Mouse (Mus musculus): Measurements from ENCODE around the gene Ank2.
"Not testable (repeated sequence)": the region's sequence is repeated elsewhere in the genome, so short reads cannot be mapped to it uniquely, and the experiment has no call there.

Gene Ank2

DNA sequence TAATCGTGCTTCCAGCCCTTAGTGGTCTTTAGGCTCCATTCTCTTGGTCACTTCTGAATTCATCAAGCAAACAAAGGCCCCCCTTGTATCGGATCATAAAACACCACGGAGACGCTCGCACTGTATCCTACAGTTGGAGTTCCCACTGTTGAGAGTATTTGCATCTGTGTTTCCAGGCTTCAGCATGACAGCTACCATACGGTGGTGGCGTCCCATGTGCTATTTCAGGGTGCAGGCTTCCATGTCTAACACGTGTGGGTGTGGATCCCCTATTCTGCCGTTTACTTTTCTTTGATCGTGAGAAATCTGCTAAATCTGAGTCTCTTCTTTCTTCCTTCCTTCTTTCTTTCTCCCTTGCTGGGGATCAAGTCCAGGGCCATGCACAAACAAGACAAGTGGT, 14.0 kb downstream of the Ank2 start:
- DNase-seq (ENCODE audit: low spot score in 2 of 2), result peak; percentile 26 to 44

- DNase-seq (ENCODE audit: low spot score in 2 of 2), result no peak
Measured at GRCm38 (mm10) chr3:127481658-127482057, 17.5 kb downstream of the Ank2 start.

- not testable (repeated sequence) for DNase-seq (ENCODE audit: low spot score in 2 of 2)
Measured at GRCm38 (mm10) chr3:127480369-127480768, 18.8 kb downstream of the Ank2 start.

DNA sequence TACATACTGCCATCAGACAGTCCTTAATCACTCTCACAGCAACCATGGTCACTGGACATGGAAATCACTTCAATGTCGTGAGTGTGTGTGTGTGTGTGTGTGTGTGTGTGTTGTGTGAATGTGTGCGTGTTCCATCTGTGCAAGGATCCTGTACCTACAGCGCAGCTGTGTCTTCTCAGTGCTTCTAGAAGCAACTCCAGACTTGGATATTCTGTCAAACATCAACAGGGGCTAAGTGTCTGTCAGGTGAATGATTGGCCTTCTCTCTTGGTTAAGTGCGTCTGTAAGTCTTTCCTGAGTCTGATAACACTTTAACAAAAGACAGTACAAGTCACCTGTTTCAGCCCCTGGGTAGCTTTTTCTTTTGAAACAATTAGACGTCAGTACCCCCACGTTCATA, 25.0 kb downstream of the Ank2 start:
- no peak for DNase-seq (ENCODE audit: low spot score in 2 of 2)

GRCm38 (mm10) chr3:127469164-127469752, 29.9 kb downstream of the Ank2 start:
- no peak for DNase-seq (ENCODE audit: low spot score in 2 of 2)

DNA sequence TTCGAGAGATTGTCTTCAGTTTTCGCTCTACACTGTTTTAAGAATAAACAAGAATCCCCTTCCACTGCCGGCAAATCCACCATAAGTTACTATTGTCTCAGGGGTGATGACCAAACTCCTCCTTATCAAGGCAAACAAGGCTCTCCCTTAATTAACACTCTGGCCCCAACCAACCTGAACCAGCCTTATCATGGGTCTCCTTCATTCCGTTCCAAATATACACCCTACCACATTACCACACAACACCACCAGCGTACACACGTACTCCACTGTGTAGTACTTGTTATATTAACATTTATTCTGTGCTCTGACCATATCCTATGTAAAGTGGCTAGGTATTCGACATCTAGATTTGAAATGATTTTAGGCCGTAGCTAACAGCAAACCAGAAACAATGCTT, 30.6 kb downstream of the Ank2 start:
- DNase-seq (ENCODE audit: low spot score in 2 of 2), result no peak

GRCm38 (mm10) chr3:127463816-127464480, 35.2 kb downstream of the Ank2 start:
- no peak for DNase-seq (ENCODE audit: low spot score in 2 of 2)

DNA sequence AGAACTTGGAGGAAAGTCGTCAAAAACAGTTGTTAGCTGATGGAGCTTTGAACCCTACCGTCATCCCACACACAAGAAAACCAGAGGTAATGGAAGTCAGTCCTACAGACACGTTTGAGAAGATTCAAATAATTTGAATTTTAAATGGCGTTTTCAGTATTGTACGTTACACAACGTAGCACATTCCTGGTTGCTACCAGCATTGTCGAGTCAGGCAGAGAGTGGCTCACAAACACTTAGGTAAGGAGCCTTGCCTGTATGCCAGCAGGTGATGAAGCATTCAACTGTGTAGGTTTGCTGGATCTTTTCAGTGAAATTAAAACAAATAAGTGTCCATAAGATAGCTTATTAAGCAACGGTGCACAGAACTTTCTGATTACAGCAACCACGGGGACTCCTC, 36.0 kb downstream of the Ank2 start:
- DNase-seq (ENCODE audit: low spot score in 2 of 2), result no peak

GRCm38 (mm10) chr3:127462413-127462812, 36.7 kb downstream of the Ank2 start:
- DNase-seq (ENCODE audit: low spot score in 2 of 2), result no peak

- no peak for DNase-seq (ENCODE audit: low spot score in 2 of 2)
Measured at GRCm38 (mm10) chr3:127460891-127461437, 38.2 kb downstream of the Ank2 start.

- no peak for DNase-seq (ENCODE audit: low spot score in 2 of 2)
Measured at GRCm38 (mm10) chr3:127459858-127460257, 39.3 kb downstream of the Ank2 start.

- no peak for DNase-seq (ENCODE audit: low spot score in 2 of 2)
Measured at GRCm38 (mm10) chr3:127458925-127459324, 40.2 kb downstream of the Ank2 start.

- no peak for DNase-seq (ENCODE audit: low spot score in 2 of 2)
Measured at GRCm38 (mm10) chr3:127458420-127458798, 40.7 kb downstream of the Ank2 start.

DNA sequence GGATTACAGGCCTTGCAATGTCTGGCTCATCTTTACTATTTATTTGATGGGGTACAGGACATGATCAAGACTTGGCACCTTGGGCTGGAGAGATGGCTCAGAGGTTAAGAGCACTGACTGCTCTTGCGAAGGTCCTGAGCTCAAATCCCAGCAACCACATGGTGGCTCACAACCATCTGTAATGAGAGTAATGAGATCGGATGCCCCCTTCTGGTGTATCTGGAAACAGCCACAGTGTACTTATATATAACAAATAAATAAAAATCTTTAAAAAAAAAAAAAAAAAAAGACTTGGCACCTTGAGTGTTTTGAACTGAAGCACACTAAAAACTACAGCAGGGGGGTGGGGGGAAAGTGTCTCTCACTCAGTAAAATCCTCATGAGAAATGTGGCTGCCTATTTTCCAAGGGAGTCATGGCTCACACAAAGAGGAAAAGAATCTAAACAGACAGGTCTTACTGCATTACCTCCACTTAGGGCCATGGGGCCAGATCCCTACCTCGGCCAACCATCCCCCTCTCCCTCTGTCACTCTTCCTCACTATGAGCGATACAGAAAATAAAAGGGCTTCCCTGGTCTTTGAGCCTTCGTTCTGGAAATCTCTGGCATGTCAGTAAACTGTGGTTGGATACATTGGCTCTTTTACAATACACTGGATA, 41.3 kb downstream of the Ank2 start:
- no peak for DNase-seq (ENCODE audit: low spot score in 2 of 2)

DNA sequence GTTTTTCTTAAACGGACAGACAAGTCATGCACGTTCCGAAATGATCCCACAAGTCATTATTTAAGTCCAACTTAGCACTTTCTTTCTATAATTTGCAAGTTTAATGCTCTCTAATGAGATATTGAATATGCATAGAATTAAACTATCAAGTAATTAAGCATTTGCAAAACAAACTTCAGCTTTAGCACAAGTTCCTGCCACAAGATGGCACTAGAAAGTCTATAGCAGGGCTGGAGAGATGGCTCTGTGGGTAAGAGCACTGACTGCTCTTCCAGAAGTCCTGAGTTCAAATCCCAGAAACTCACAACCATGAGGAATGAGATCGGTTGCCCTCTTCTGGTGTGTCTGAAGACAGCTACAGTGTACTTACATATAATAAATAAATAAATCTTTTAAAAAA, 45.4 kb downstream of the Ank2 start:
- DNase-seq (ENCODE audit: low spot score in 2 of 2), result no peak

- no peak for DNase-seq (ENCODE audit: low spot score in 2 of 2)
Measured at GRCm38 (mm10) chr3:127453254-127453653, 45.9 kb downstream of the Ank2 start.

DNA sequence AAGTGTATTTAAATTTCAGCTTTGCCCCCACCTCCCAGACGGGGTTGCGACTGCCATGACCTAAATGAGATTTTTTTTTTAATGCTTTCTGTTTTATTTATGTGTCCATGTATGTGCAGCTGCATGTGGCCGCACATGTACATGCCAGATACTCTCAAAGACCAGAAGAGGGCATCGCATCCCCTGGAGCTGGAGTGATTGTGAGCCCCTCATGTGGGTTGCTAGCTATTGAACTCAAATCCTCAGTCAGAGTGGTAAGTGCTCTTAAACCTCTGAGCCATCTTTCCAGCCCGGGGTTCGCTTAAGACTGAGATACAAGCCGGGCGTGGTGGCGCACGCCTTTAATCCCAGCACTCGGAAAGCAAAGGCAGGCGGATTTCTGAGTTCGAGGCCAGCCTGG, 46.9 kb downstream of the Ank2 start:
- no peak for DNase-seq (ENCODE audit: low spot score in 2 of 2)

DNA sequence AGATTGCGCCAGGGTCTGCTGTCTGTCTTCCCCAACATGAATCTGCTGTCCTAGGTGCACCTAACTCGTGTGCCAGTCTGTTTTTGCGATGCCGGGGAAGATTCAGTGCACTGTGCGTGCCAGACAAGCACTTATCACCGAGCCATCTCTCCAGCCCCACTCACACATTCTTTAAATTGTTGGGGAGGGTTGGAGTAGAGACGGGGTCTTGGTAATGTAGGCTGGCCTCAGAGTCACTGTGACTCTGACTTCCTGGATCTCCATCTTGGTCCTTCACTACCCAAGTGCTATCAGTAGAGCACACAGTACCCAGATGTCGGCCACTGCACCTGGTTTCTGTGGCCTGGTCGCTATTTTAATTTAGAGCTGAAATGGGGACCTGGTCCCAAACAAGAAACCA, 47.4 kb downstream of the Ank2 start:
- DNase-seq (ENCODE audit: low spot score in 2 of 2), result no peak

GRCm38 (mm10) chr3:127451070-127451469, 48.1 kb downstream of the Ank2 start:
- peak in 1 of 2 experiments; percentile 30 for DNase-seq (ENCODE audit: low spot score in 2 of 2)

GRCm38 (mm10) chr3:127446173-127446572, 53.0 kb downstream of the Ank2 start:
- DNase-seq (ENCODE audit: low spot score in 2 of 2), result peak; percentile 35 to 61

GRCm38 (mm10) chr3:127433291-127433690, 65.9 kb downstream of the Ank2 start:
- no peak for DNase-seq (ENCODE audit: low spot score in 2 of 2)

DNA sequence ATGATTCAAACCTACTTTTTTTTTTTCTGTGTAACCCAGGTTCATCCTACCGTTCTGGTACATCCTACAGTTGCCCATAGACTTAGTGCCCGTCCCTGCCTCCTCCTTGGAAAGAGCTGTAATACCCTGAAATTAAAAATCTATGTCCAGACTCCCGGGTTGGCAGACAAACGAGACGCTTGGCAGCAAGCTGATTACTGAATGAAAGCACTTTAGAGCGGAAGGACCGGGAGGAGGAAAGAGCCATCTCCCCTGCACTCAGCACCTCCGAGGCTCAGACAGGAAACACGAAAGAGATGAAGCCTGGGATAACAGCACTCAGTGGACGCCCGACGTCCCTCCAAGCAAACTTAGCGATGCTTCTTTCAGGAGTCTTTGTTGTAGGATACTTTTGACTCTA, 69.3 kb downstream of the Ank2 start:
- DNase-seq (ENCODE audit: low spot score in 2 of 2), result no peak

DNA sequence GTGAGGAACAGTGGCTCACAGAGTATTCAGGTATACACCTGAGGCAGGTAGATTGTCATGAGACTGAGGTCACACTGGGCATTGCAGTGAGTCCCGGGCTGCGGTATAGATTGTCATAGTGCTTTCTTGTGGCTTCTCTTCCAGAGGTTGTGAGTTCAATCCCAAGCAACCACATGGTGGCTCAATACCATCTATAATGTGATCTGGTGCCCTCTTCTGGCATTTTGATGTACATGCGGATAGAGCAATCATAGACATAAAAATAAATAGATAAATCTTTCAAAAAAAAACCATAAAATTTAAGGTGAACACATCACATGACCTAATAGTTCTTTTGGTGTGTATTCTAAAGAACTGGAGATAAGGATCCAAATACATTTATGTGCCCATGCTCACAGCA, 70.6 kb downstream of the Ank2 start:
- DNase-seq (ENCODE audit: low spot score in 2 of 2), result no peak
